Mouse (Mus musculus): ENCODE results near the gene Oat.
A peak's percentile ranks its signal among the peaks of the same experiment; 100 is the strongest.

The Oat gene

GRCm38 (mm10) chr7:132576116-132576650 is at the start of gene Oat:
TSS of gene Oat (minus strand) at chr7:132576398.
- DNase-seq (ENCODE audit: low read depth, low spot score), result peak; percentile 98

DNA sequence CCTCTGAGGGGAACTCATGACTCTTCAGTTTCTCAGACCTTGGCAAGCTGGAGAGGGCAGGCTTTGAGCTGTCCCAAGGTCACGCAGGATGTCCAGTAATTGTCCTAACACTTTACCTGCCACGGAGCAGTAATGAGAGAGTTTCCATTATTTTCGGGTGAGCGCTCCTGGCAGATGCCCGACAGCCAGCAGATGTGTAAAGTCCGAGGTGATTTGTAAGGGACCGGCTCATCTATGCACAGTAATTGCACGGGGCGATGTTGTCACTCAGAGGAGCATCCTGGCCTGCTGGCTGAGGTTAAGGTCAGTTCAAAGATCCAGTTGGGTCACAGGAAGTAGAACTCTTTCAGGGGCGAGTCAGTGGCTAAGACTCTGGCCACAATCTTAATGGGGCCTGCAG is 48.0 kb upstream of the Oat start:
- no peak for DNase-seq (ENCODE audit: low read depth, low spot score)

DNA sequence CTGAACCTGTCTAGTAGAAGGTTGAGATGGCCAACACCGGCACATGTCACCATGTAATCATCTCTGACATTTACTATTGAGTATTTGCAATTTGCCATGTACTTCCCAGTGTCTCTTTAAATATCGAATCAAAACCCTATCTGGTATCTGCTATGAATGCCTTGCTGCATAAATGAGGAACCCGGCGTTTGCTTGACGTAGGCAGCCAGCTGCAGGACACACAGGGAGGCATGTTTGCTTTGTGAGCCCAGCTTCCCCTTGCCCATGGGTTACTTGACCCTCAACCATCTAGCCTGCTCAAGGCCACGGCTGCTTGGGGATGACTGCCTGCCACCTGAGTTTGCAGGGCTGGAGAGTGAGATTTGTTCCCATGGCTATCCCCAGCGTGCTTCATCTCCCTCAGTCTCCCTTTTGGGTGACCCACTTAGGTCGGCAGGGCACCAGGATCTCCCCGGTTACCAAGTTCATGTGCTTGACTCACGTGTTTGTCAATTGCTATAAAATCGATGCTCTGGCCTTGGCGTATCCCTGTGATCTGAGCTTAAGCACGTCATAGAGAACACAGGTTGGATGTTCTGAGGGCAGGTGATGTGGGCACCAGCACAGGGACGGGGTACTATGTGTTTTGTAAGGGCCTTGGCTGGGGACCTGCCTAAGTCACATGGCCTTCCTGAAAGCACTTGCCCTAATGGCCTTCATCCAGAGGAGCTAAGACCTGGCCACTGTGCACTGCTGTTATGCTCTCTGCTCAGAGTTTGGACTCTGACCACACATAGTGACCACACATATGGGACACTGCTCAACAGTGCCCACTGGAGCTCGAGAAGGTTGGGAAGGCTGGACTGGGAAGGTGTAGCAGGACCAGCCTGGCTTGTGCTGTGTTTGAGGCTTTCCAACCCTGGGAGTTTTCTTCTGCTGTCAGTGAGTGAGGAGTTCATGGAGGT is 44.0 kb upstream of the Oat start:
- DNase-seq (ENCODE audit: low read depth, low spot score), result no peak

- no peak for DNase-seq (ENCODE audit: low read depth, low spot score)
Measured at GRCm38 (mm10) chr7:132619549-132619948, 43.4 kb upstream of the Oat start.

DNA sequence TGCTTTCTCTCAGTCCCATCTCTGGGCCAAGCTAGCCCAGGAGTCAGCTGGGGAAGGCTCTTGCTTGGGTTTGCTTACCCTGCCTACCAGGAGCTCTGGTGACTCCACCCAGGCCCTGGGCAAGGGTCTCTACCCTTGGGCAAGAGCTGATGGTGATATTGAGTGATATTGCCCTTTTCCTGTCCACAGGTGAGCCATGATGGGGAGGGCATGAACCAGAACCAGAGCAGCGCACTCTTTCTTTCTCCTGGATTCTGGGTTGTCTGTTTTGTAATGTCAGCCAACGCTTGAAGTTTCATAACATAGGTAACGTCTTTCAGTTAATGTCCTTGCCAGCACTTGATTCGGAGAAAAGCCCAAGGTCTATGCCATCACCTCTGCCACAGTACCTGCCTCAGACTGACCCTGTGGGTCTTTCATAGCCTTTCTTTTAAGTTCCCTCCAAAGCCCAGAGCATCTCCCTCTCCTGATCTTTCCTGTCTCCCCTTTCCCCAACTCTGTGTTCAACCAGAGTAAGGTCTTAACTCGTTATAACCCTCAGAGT is 40.9 kb upstream of the Oat start:
- DNase-seq (ENCODE audit: low read depth, low spot score), result no peak

DNA sequence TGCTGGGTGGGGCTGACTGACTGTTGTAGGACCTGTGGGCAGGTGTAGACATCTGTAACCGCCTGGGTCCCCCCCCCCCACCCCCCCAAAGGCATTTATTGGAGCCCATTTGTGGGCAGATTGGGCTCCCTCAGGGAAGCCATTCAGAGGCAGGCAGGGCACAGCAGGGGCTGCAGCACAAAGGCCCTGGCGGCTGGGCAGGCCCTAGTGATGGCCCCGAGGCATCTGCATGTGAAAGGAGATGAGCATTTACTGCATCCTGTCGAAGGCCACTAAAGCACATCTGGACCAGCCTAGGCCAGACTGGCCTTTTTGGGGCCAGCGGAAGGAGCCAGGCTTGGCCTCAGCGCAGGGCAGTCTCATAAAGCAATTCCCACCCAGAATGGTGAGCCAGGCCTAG is 40.2 kb upstream of the Oat start:
- peak; percentile 37 for DNase-seq (ENCODE audit: low read depth, low spot score)

GRCm38 (mm10) chr7:132615346-132615745 is 39.1 kb upstream of the Oat start:
- no peak for DNase-seq (ENCODE audit: low read depth, low spot score)

DNA sequence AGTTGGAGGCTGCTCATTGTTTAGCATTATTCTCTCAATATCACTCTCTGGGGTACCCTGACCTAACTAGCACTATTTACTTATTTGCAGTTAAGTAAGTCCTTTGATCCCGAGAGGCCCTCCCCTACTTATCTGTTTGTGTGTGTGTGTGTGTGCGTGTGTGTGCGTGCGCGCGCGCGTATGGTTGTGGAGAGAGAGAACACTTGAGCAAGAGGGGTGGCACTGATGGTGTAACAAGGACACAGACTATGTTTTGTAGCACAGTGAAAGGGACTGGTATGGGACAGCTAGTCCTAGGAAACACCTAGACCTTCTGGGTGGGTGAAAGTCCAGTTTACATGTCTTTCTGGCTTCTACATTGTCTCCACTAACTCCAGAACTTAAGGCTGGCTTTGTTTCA is 35.3 kb upstream of the Oat start:
- DNase-seq (ENCODE audit: low read depth, low spot score), result no peak

GRCm38 (mm10) chr7:132610468-132611318 is 34.5 kb upstream of the Oat start, which contains the start of gene Lhpp:
TSS of gene Lhpp (plus strand) at chr7:132610638.
- peak; percentile 84 for DNase-seq (ENCODE audit: low read depth, low spot score)

GRCm38 (mm10) chr7:132608316-132609020 is 32.3 kb upstream of the Oat start:
- no peak for DNase-seq (ENCODE audit: low read depth, low spot score)

DNA sequence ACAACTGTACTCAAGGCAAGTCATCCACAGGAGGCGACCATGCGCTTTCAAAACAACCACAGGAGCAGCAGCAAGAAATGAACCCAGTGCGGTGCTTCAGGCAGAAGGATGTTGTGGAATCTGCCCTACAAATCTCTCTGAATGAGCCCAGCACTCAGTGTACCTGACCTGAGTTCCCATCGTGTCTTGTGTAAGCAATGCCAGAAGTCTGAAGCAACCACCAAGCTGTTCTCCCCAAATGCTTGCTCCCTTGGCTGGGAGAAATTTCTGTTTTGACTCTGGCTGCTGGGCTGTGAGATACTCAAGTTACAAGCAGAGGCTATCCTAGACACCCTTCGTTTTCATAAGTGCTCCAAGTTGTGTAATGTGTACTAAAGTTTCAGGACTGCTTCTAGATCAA is 29.5 kb upstream of the Oat start:
- DNase-seq (ENCODE audit: low read depth, low spot score), result no peak

GRCm38 (mm10) chr7:132604720-132605119 is 28.5 kb upstream of the Oat start:
- DNase-seq (ENCODE audit: low read depth, low spot score), result no peak

- DNase-seq (ENCODE audit: low read depth, low spot score), result no peak
Measured at GRCm38 (mm10) chr7:132600926-132601325, 24.7 kb upstream of the Oat start.

- peak; percentile 56 for DNase-seq (ENCODE audit: low read depth, low spot score)
Measured at GRCm38 (mm10) chr7:132600026-132600425, 23.8 kb upstream of the Oat start.

DNA sequence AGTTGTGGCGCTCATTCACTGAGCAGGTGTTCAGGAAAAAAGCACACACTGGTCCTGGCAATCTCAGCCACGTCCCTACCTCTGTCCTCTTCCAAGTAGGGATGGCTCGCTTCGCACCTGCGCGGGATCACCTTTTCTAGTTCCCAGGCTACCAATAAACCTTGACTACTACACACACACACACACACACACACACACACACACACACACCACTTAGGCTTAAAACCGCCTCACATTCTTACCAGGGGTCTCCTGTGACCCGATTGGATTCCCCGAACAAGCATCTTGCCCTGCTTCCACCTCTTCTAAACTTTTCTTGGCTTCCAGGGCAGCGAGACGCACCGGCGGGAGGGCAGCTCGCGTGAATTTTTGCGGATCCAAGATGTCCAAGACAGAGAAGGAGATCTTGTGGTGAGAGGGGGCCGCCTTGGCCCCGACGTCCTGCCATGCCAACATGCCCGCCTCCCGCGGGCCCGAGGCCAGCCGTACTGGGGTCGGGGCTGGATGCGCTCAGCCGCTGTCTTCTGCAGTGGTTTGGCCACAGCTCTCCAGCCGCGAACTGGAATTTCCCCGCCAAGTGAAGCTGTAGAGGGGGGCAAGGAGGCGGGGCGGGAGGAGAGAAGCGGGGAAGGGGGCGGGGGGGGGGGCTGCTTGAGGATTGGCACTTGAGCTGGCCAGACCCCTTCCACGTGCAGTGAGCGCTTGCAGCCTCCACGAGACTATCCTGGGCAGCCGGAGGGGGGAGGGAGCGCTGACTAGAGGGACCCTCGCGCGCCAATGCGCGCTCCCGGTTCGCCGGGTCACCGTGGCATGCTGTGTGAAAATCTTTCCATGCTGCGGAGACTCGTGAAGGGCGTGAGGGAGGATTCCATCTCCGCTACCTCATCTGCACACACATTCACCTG is 23.1 kb upstream of the Oat start, which contains the start of gene Nkx1-2:
TSS of gene Nkx1-2 (minus strand) at position 567 of the 905 bp plus-strand sequence.
- DNase-seq (ENCODE audit: low read depth, low spot score), result no peak

- peak; percentile 46 for DNase-seq (ENCODE audit: low read depth, low spot score)
Measured at GRCm38 (mm10) chr7:132597251-132598041, 21.2 kb upstream of the Oat start.

- DNase-seq (ENCODE audit: low read depth, low spot score), result peak; percentile 33
Measured at GRCm38 (mm10) chr7:132596557-132597250, 20.5 kb upstream of the Oat start.

DNA sequence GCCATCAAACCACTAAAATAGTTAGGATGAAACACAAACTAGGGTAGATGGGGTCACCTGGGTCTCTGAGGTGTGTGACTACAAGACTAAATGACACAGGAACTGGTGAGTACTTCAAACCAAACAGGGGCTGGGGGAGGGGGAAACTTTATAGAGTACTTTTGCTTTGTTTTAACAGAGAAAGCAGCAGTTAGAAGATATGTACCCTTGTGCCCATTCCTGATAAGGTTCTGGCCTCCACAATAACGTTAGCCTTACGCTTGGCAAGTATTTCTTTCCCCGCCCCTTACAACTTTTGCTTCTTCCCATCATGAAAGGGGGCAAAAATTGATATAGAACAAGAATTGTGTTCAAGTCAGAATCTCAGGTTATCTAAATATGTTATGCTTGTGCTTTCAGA is 19.6 kb upstream of the Oat start:
- no peak for DNase-seq (ENCODE audit: low read depth, low spot score)

GRCm38 (mm10) chr7:132594325-132594724 is 18.1 kb upstream of the Oat start:
- no peak for DNase-seq (ENCODE audit: low read depth, low spot score)
